In genomic region chr15:60822101-60822802, GRCm38 (mm10) we compare ENCODE assay signal across 8 mouse cellular contexts. TPM values are rescaled to one million over a fixed set of nuclear protein-coding genes. Genes with fewer than 3 reads are reported as not detected.
DNase-seq lines count a peak whose midpoint lies in the region; ATAC-seq and TF ChIP-seq lines count a peak whose summit lies in the region.

No protein-coding gene starts in this region.

- peak overlapping the region; percentile 99 for H3K4me2 ChIP-seq in heart, embryonic 13.5 days
- H3K4me2 ChIP-seq in kidney, embryonic 16.5 days (replicated peaks; ENCODE audit: low read depth, low read length) = peak overlapping the region; percentile 98
- H3K4me2 ChIP-seq in liver, embryonic 13.5 days = peak overlapping the region; percentile 94

- 10% methylated on average over 10 of the region's 10 CpGs for WGBS in heart, embryonic 13.5 days
- 1% methylated on average over 10 of the region's 10 CpGs for WGBS in kidney, embryonic 16.5 days
- 21% methylated on average over 10 of the region's 10 CpGs for WGBS in liver, embryonic 13.5 days (ENCODE audit: insufficient replicate concordance)
- 33% methylated on average over 10 of the region's 10 CpGs for WGBS in olfactory bulb, adult 2 months

- H3K36me3 ChIP-seq in megakaryocyte, embryonic 14.5 days (replicated peaks; ENCODE audit: low read length) = peaks cover 26% of the 10 kb centered on the region
- H3K36me3 ChIP-seq in heart, embryonic 13.5 days = peaks cover 15% of the 10 kb centered on the region
- H3K36me3 ChIP-seq in kidney, embryonic 16.5 days (ENCODE audit: insufficient read depth, low read length) = peaks cover 9% of the 10 kb centered on the region; the same call in 1 of the 2 replicates
- H3K36me3 ChIP-seq in liver, embryonic 13.5 days = no peaks in the 10 kb centered on the region; the same call in 1 of the 2 replicates

- DNase-seq in embryo, embryonic 11 days = peak; percentile 72
- no peak for DNase-seq in liver, embryonic 13.5 days

- ATAC-seq in megakaryocyte, adult 5-6 weeks (ENCODE audit: poor library complexity, severe bottlenecking) = no peak
- ATAC-seq in heart, embryonic 13.5 days (ENCODE audit: extremely low read depth, insufficient number of reproducible peaks, low FRiP score, low TSS enrichment) = no peak
- peak; percentile 57 for ATAC-seq in kidney, embryonic 16.5 days (ENCODE audit: low FRiP score, low TSS enrichment)
- ATAC-seq in liver, embryonic 13.5 days (ENCODE audit: low read depth) = no peak
- ATAC-seq in erythroid progenitor cell, adult 5-6 weeks (replicated peaks; ENCODE audit: low FRiP score, poor library complexity, severe bottlenecking) = no peak

- peaks cover 16% of the 10 kb centered on the region for H3K27me3 ChIP-seq in megakaryocyte, embryonic 14.5 days (replicated peaks)
- H3K27me3 ChIP-seq in heart, embryonic 13.5 days (replicated peaks) = no peaks in the 10 kb centered on the region
- no peaks in the 10 kb centered on the region for H3K27me3 ChIP-seq in kidney, embryonic 16.5 days (ENCODE audit: insufficient read depth, low read length)
- H3K27me3 ChIP-seq in liver, embryonic 13.5 days = peaks cover 21% of the 10 kb centered on the region

- peak overlapping the region; percentile 97 for H3K4me3 ChIP-seq in megakaryocyte, embryonic 14.5 days (replicated peaks)
- peak overlapping the region; percentile 74 for H3K4me3 ChIP-seq in heart, embryonic 13.5 days
- H3K4me3 ChIP-seq in kidney, embryonic 16.5 days (ENCODE audit: low read length) = peak overlapping the region; percentile 89
- H3K4me3 ChIP-seq in liver, embryonic 13.5 days (replicated peaks) = peak overlapping the region; percentile 68
- H3K4me3 ChIP-seq in olfactory bulb, adult 2 months (ENCODE audit: insufficient read depth, low read depth, low read length) = peak overlapping the region; percentile 55

- no peak for TF ChIP-seq POLR2A in olfactory bulb, adult 2 months (IDR thresholded peaks at IDR 0.05; ENCODE audit: insufficient read depth, low read depth, low read length)

- H3K9ac ChIP-seq in heart, embryonic 13.5 days = peak overlapping the region; percentile 90
- peak overlapping the region; percentile 89 for H3K9ac ChIP-seq in kidney, embryonic 16.5 days (replicated peaks; ENCODE audit: low read length)
- peak overlapping the region; percentile 72 for H3K9ac ChIP-seq in liver, embryonic 13.5 days

- peaks cover 52% of the 10 kb centered on the region for H3K4me1 ChIP-seq in megakaryocyte, embryonic 14.5 days
- peaks cover 17% of the 10 kb centered on the region for H3K4me1 ChIP-seq in heart, embryonic 13.5 days
- H3K4me1 ChIP-seq in kidney, embryonic 16.5 days (ENCODE audit: insufficient read depth, low read length) = peaks cover 22% of the 10 kb centered on the region
- H3K4me1 ChIP-seq in liver, embryonic 13.5 days (replicated peaks) = peaks cover 35% of the 10 kb centered on the region
- peaks cover 14% of the 10 kb centered on the region; the same call in 1 of the 2 replicates for H3K4me1 ChIP-seq in olfactory bulb, adult 2 months (ENCODE audit: control insufficient read depth, insufficient read depth, low read length)

- TF ChIP-seq CTCF in olfactory bulb, adult 2 months (IDR thresholded peaks at IDR 0.05; ENCODE audit: insufficient read depth, low read depth, low read length) = no peak

- H3K27ac ChIP-seq in heart, embryonic 13.5 days (replicated peaks) = peak overlapping the region; percentile 75
- peak overlapping the region; percentile 97 for H3K27ac ChIP-seq in kidney, embryonic 16.5 days (ENCODE audit: low read length)
- peak overlapping the region; percentile 32; the same call in 1 of the 2 replicates for H3K27ac ChIP-seq in liver, embryonic 13.5 days
- no peak overlapping the region for H3K27ac ChIP-seq in olfactory bulb, adult 2 months (ENCODE audit: insufficient read depth, low read depth, low read length)

- H3K9me3 ChIP-seq in megakaryocyte, embryonic 14.5 days = 0 out of 2 replicates have a peak, but pooled peaks cover 5% of the 10 kb centered on the region
- no peaks in the 10 kb centered on the region for H3K9me3 ChIP-seq in heart, embryonic 13.5 days
- no peaks in the 10 kb centered on the region for H3K9me3 ChIP-seq in kidney, embryonic 16.5 days (ENCODE audit: low read length)
- H3K9me3 ChIP-seq in liver, embryonic 13.5 days (replicated peaks) = no peaks in the 10 kb centered on the region

RNA-seq across cellular contexts. Expression of gene Fam84b, which starts 31.3 kb away (rescaled TPM):
- polyA plus RNA-seq in megakaryocyte, embryonic 14.5 days (2012; ENCODE audit: insufficient read depth, low replicate concordance) = 0.77 and 1.1 TPM in 2 replicates
- 4.1 and 4.6 TPM in 2 replicates for total RNA-seq in megakaryocyte, adult 5-6 weeks (2015)
- 3.2 and 3.9 TPM in 2 replicates for total RNA-seq in megakaryocyte, adult 5-6 weeks (2017)
- 5.1 and 5.2 TPM in 2 replicates for polyA plus RNA-seq in heart, embryonic 13.5 days (2015; fragmentation: Nextera tagmentation; extraction: Ambion mirVana)
- 26.5 and 28.2 TPM in 2 replicates for polyA plus RNA-seq in kidney, embryonic 16.5 days (2015; fragmentation: Nextera tagmentation; extraction: Ambion mirVana)
- polyA plus RNA-seq in liver, embryonic 13.5 days (2015; fragmentation: Nextera tagmentation; extraction: Ambion mirVana) = 2.9 and 4.2 TPM in 2 replicates
- polyA plus RNA-seq in olfactory bulb, adult 2 months (2012; ENCODE audit: insufficient read depth, insufficient read length, low replicate concordance, missing spikeins) = not detected in 2 replicates
- total RNA-seq in erythroid progenitor cell, adult 5-6 weeks (2015; ENCODE audit: low replicate concordance) = 1.4 TPM in 1 of 2 replicates, not detected in the other
- total RNA-seq in erythroid progenitor cell, adult 5-6 weeks (2017; ENCODE audit: low replicate concordance) = 0.61 and 0.77 TPM in 2 replicates
